Mouse (Mus musculus) olfactory bulb, adult 2 months (tissue): ENCODE measurements at regions not wholly inside any gene's neighbourhood (a gene's known extent, or its start where the extent isn't known, plus 50 kb on each side); places are given as distances from the start of the nearest gene placed in this dataset.

Experiments
- CTCF ChIP-seq: fragments of 200-500 bp; IDR thresholded peaks from 2 replicates; pipeline ENCODE4 v1.5.1; 2012; ENCODE audit warnings: low read depth, mild to moderate bottlenecking, low read length, moderate library complexity; ENCODE audit not compliant: insufficient read depth
- POLR2A ChIP-seq: fragments of 200-500 bp; IDR thresholded peaks from 2 replicates; pipeline ENCODE4 v1.6.1; 2012; ENCODE audit warnings: mild to moderate bottlenecking, low read depth, low read length, moderate library complexity; ENCODE audit not compliant: insufficient read depth

GRCm38 (mm10) chr12:12645183-12645582 lies 296.5 kb downstream of the Mycn start:
- TF ChIP-seq POLR2A = no peak
- no peak for TF ChIP-seq CTCF
